Mouse (Mus musculus): ENCODE data around the gene Sptan1.

- TF ChIP-seq HCFC1 (IDR thresholded peaks at IDR 0.05; ENCODE audit: borderline replicate concordance, insufficient read depth, low read length): no peak
- TF ChIP-seq CHD2 (IDR thresholded peaks at IDR 0.05; ENCODE audit: low read depth, low read length): no peak
- no peak for TF ChIP-seq ZC3H11A (IDR thresholded peaks at IDR 0.05; ENCODE audit: borderline replicate concordance, low read depth, low read length)
- no peak for TF ChIP-seq MAFK (IDR thresholded peaks at IDR 0.05; ENCODE audit: insufficient read depth, low read depth, low read length)
- no peak for TF ChIP-seq ZNF384 (IDR thresholded peaks at IDR 0.05; ENCODE audit: low read depth, low read length)
Measured at GRCm38 (mm10) chr2:29965906-29966305, 546 bp downstream of the Sptan1 start.
